Mouse (Mus musculus): ENCODE results near the gene Rab27a. TPM values are rescaled to one million over a fixed set of nuclear protein-coding genes. Genes with fewer than 3 reads are reported as not detected.
"Not testable (repeated sequence)": the region's sequence is repeated elsewhere in the genome, so short reads cannot be mapped to it uniquely, and the experiment has no call there.

The Rab27a gene
- polyA plus RNA-seq, 1 experiment: 7.4 TPM

DNA sequence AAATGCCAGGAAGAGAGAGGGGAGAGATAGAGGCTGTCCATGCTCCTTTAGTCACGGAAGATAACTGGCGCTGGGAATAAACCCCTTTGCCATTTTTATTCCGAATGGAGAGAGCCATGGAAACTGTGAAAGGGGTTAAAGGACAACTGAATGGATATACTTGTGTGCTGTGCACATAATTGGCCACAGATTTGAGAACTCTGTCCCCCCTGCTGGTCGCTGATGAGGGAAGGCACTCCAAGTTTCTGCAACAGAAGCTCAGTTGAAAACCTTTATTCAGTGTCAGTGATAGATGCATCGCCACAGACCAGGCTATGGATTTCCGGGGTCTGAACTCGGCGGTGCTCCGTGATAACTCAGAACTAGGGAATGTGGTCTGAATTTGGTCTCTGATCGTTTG is 45.5 kb downstream of the Rab27a start:
- no peak for DNase-seq (ENCODE audit: low spot score)

- no peak for DNase-seq (ENCODE audit: low spot score)
These were observed 47.1 kb downstream of the Rab27a start for GRCm38 (mm10) chr9:73091747-73092146.

- DNase-seq (ENCODE audit: low spot score): no peak
These were observed 49.9 kb downstream of the Rab27a start for GRCm38 (mm10) chr9:73094580-73094979.

DNA sequence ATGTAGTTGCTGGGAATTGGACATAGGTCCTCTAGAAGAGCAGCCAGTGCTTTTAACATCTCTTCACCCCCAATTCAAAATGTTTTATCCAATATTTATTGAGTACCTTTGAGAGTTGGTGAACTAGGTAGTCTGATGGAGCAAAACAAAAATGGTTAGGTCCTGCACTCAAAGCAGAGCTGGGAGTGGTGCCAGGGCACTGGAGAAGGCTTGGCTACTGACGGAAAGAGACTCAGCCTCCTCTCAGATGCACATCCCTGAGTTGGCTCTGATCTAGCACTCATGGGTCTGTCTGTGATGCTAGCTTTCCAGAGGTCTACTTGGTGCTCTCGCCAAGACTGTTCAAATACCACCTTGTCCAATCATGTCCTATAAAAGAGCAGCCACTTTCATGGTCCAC is 53.2 kb downstream of the Rab27a start:
- DNase-seq (ENCODE audit: low spot score): no peak

DNA sequence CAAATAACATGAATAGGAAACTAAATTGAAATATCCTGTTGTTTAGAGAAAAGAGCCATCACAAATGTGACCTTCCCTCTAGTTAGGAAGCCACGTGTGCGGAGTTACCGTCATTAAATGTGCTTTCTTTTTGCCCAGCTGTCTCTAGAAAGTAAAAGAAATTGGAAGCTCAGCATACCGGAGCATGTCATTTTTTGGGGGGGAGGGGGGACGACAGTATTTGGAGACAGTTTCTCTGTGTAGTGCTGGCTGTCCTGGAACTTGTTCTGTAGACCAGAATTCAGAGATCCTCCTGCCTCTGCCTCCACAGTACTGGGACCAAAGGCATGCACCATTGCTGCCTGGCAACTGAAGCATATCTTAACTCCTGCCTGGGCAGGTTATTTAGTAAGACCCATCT is 56.9 kb downstream of the Rab27a start, which contains the start of gene Khdc3:
Gene Khdc3 (plus strand): TSS at position 301 of the 400 bp plus-strand sequence.
- no peak for DNase-seq (ENCODE audit: low spot score)

DNA sequence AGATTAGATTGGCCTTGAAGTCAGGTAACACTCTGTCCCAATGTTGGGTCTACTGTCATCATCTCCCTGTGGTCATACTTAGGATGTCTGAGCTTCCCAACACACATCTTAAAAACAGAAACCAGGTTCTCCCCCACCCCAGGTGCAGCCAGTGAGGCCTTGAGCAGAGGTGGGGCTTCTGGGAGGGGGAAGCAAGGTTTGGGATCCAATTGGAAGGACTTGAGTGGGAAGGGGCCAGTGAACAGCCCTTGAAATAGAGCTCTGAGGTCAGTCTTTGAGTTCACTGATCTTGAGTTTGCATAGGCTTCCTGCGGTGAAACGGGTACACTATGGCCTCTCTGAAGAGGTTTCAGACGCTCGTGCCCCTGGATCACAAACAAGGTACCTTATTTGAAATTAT is 57.5 kb downstream of the Rab27a start, which contains the start of gene Gm20509:
Gene Gm20509 (plus strand): TSS at position 290 of the 400 bp plus-strand sequence.
- no peak for DNase-seq (ENCODE audit: low spot score)

GRCm38 (mm10) chr9:73103159-73103879 is 58.7 kb downstream of the Rab27a start:
- peak; percentile 48 for DNase-seq (ENCODE audit: low spot score)

DNA sequence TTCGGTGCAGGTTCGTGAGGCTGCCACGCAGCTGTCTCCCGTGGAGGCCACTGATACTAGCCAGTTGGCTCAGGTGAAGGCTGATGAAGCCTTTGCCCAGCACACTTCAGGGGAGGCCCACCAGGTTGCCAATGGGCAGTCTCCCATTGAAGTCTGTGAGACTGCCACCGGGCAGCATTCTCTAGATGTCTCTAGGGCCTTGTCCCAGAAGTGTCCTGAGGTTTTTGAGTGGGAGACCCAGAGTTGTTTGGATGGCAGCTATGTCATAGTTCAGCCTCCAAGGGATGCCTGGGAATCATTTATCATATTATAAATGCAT is 59.2 kb downstream of the Rab27a start:
- no peak for DNase-seq (ENCODE audit: low spot score)

DNA sequence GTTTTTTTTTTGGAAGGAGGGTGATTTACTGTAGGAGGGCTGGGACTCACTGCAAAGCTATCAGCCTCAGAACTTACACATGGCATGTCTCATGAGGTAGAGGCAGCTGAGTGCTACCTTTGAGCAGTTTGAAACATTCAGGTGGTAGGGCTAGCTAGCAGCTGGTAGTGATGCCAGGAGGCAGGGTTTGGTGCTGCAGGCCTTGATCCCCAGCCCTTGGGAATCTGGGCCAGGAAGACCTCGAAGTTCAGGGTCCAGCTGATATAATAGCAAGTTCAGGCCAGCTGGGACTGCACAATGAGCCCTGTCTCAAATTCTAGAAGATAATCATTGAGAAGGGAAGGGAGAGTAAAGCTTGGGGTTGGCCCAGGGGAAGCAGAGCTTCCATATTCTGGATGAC is 60.5 kb downstream of the Rab27a start:
- no peak for DNase-seq (ENCODE audit: low spot score)

DNA sequence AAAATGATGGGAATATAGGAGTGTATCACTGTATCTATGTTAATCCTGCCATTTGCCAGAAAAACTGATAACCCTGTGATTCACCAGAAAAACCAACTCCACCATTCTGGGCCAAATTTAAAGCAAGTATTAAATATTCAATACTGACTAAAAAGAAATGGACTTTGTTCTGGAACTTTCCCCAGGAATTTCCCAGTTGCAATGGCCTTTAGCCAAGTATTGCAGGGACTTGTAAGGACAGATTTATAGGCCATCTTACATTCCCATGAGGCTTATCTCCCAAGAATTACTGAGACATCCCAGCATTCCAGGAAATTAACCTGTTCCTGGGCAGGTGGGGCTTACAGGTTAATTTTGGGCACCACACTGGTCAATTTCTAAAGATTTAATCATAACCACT is 61.1 kb downstream of the Rab27a start:
- DNase-seq (ENCODE audit: low spot score): no peak

GRCm38 (mm10) chr9:73112919-73113906 is 68.6 kb downstream of the Rab27a start, which contains the start of gene Rsl24d1:
Rsl24d1 (plus strand) TSS chr9:73113426.
- DNase-seq (ENCODE audit: low spot score): peak; percentile 67

DNA sequence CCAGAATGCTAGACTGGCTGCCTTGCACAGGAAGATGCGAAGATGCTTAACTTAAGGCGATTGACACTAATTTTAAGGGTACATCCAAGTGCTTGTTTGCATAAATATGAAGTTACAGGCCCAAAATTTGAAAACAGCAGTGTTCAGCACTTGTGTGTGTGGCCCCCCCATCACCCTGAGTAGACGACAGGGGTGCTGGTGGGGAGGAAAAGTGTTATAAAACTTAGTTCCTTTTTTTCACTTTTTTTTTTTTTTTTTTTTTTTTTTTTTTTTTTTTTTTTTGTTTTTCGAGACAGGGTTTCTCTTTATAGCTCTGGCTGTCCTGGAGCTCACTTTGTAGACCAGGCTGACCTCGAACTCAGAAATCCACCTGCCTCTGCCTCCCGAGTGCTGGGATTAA is 72.0 kb downstream of the Rab27a start:
- not testable (repeated sequence) for DNase-seq (ENCODE audit: low spot score)

GRCm38 (mm10) chr9:73118012-73118411 is 73.4 kb downstream of the Rab27a start:
- DNase-seq (ENCODE audit: low spot score): no peak

DNA sequence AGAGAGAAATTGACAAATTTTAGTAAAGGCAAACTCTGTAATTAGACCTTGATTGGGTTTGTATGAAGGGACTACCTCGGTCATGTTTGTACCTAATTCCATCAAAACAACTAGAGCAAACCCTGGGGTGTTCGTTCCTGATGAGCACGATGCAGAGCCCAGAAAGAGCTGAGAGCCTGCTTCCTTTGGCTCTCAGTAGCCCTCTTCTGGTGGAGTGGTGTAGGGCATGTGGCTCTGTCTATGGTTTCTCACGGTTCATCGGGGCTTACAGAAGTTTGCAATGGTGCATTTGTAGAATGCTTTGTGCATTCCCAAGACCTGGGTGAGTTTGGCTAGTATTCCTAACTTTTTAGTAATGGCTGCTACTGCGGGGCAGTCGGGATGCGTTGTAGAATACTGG is 77.1 kb downstream of the Rab27a start:
- DNase-seq (ENCODE audit: low spot score): no peak

- DNase-seq (ENCODE audit: low spot score): no peak
These were observed 80.5 kb downstream of the Rab27a start for GRCm38 (mm10) chr9:73125043-73125570.

GRCm38 (mm10) chr9:73127457-73127856 is 82.8 kb downstream of the Rab27a start:
- no peak for DNase-seq (ENCODE audit: low spot score)

DNA sequence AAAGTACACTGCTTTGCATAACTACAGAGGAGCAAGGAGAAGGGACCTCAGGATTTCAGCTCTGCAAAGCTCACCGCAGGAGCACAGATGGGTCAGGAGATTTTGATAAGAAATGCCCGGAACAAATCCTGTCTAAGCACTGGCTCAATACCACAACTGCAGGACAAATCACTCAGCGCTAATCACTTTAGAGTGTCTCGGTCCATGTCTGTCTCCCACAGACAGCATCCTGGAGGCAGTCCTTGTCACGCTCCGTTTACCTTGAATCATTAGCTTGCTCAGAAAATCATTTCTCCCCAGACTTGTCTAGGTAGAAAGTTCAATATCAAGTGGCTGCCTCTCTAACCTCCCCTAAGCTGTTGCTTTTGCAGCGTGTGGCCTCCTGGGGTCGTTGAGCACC is 85.2 kb downstream of the Rab27a start:
- DNase-seq (ENCODE audit: low spot score): no peak

DNA sequence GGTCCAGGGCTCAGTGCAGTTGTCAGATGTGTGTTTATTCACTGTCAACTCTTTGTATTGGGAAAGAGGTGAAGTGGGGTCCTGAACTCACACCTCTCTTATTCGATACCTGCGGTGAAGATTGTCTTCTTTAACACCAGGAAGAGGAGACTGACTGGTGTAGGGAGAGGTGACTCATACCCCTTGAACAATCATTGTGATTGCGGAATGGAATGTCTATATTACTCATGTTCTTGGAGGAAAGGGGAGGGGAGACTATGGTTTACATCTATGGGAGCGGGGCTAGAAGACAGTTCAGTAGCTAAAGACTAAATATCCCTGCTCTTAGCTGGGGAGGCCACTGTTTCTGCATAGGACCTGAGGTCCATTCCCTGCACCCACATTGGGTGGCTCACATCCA is 85.9 kb downstream of the Rab27a start:
- no peak for DNase-seq (ENCODE audit: low spot score)

DNA sequence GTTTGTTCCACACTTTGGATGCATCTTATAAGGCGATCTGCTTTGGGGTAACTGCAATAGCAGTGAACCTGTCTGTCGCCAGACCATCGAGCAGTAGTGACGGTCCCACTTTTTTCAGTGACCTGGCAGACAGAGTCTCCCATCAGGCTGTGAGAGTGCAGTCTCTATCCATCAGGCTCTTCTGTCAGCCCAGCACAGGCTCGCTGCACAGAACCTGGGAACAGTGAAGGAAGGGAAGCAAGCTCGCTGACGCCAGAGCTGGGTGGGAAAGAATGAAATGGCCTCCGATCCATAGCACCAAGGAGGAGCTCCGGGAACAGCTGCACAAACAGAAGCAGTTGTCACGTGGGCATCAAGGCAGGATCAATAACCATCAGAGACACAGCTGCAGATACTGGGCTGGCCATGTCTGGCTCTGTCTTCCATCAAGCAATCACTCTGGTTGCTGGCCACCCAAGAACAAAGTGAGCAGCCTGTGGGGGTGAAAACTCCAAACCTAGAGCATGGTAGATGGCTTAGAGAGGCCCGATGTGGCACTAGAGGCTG is 92.8 kb downstream of the Rab27a start:
- no peak for DNase-seq (ENCODE audit: low spot score)
